Mouse (Mus musculus): ENCODE measurements around the gene Pecr.

The Pecr gene

DNA sequence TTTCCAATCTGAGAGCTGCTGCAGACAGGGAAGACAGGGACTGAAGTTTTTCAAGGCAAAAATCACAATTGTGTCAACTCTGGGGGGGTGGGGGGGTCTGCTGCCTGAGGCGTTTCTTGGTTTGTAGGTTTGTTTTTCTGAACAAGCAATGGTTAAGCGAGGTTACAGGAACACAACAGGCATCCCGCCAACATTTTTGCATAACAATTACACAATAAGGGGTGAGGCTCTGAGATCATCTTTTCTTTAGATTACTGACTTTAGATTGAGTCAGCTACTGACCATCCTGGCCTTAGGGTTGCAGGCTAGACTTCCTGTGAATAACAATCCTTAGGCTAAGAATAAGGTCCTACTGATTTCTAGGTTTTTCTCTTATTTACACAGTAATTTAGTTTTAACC is 55.1 kb downstream of the Pecr start:
- DNase-seq, result no peak

DNA sequence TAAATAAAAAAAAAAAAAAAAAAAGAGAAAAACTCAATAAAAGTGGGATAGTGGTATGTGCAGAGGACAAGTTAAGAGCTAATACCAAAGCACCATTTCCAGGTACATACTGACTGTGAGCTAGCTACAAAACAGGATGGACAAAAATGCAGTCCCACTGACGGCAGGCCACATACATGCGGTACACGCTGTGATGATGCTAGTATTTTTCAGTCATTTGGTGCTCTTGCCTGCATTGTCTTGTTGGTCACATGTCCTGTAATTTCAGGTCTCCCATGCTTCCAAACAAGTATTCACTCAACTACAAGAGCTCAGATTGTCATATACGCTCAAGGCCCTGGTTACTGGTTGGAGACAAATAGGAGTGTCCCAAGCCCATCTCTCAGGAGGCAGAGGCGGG is 56.6 kb downstream of the Pecr start:
- DNase-seq, result no peak

DNA sequence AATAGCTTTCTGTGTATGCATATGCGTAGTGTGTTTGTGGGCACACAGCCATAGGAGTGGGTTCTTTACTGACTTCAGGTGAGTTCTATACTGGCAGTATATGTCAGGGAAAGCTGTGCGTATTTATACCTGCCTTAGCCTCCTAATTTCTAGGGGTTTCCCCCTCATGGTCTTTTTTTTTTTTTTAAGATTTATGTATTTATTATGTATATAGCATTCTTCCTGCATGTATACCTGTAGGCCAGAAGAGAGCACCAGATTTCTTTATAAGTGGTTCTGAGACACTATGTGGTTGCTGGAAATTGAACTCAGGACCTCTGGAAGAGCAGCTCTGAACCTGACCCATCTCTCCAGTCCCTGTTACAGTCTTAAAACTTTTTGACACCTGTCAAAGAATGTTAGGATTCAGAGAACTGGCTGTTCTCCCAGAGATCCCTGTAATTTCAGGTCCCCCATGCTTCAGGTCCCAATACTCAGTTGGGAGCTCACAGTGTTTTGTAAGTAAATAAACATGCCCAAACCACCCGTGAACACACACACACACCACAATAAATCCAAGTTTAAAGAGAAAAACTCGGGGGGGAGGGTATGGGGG is 57.1 kb downstream of the Pecr start:
- no peak for DNase-seq

DNA sequence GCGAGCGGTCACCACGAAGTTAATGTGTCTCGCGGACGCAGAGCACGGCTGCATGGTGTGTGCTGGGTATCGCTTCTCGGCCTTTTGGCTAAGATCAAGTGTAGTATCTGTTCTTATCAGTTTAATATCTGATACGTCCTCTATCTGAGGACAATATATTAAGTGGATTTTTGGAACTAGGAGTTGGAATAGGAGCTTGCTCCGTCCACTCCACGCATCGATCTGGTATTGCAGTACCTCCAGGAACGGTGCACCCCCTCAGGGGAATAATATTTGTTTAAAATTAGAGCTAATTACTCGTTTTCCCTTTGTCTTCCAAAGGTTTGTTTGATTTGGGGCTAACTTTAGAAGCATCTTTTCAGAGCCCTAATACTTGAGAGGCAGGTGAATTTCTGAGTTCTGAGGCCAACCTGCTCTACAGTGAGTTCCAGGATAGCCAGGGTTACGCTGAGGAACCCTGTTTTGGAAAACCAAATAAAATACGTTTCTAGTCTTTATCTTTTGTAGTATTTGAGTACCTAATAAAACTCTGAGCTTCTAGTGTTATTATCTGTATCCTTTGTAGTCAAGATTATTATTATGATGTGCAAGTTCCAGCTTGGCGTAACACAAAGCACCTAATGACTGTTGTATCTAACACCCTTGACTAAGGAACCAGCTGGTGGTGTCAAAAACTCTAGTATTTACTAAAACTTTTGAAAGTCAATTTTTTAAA is 57.8 kb downstream of the Pecr start:
- DNase-seq, result peak; percentile 41

DNA sequence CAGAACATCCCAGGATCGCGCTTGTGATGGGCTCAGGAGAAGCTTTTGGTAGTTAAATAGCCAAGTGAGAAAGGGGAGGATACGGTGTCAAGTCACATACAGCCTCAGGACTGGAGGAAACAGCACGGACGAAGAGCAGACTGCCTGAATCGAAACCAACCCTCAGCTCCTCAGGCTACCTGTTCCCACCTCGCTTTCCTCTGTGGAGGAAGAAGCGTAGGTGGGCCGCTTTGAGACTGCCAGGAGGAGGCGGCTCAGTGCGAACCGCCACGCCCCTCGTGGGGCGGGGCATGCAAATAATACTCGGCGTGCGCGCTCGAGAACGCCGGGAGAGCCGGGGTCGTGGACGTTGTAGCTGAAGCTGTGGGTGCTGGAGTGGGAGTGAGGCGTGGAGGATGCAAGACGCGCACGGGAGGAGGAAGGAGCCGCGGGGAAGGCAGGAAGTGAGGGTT is 58.4 kb downstream of the Pecr start:
- DNase-seq, result peak; percentile 90

DNA sequence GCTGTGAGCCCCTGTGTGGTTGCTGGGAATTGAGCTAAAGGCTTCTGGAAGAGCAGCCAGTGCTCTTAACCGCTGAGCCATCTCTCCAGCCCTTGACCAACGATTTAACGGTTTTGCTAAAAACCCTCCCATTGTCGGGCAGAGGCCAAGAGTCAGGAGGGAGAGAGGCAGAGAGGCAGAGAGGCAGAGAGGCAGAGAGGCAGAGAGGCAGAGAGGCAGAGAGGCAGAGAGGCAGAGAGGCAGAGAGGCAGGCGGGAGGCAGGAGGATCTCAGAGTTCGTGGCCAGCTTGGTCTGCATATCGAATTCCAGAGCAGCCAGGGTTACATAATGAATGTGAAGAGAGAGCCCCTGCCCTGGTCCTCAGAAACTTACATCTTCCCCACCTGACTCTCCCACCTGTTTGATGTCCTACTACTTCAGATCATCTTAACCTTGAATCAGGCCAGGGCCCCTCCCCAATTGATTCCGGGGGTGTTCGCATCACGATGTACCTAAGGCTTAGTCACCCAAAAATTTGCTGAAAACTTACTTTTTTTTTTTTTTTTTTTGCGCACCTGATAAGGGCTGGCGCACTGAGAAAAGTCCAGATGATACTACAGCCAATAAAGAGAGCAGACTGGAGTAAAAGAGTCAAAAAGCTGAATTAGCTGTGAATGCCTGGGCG is 58.9 kb downstream of the Pecr start:
- DNase-seq, result peak; percentile 67

DNA sequence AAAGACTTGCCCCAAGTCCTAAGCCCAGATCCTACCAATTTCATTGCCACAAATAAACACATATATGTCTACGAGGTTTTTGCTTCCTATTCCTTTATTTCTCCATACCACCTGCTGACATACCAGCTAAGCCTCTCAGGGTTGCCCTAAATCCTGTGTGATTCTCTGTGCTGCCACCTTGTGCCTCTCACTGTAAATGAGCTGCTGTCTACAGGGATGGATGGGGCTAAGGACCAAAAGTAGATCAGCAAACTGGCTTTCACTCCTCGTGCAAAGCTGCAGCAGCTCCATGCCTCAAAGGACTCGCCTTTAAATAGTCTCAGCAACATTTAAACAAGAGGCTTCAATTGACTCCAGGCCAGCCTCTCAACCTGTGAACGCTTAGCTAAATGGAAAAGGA is 64.1 kb downstream of the Pecr start:
- DNase-seq, result peak; percentile 80

DNA sequence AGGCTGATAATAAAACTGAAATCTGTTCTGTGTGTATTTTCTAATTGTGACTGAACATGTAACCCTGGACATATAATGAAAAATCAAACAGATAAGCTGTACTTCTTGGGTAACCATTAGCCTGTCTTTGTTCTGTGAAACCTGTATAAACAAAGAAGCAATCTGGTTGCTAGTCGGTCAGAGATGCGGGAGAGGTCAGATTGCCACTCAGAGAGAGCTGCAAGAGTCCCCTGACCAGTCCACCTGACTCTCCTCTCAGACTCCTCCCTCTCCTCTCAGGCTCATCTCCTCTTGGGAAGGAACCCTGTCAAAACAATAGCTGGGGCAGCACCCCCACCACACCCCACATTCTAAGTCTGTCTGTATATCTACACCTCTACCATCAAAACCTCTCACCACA is 65.0 kb downstream of the Pecr start:
- no peak for DNase-seq

DNA sequence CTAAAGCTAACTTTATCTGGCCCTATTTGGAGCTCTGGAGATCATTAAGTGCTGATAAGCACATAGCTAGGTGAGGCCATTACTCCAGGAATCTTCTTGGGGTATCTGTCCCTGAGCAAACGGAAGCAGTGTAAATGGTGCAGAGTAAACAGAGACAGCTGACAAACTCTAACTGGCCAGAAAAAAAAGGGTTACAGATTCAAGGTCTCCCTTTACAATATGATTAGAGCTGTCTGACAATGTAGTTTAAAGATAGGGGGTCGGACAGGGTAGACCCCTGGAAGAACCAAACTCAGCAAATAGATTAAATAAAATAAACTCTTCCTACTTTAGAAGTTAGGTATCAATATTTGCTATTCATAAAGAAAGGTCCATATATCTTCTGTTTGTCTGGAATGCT is 65.5 kb downstream of the Pecr start:
- no peak for DNase-seq

DNA sequence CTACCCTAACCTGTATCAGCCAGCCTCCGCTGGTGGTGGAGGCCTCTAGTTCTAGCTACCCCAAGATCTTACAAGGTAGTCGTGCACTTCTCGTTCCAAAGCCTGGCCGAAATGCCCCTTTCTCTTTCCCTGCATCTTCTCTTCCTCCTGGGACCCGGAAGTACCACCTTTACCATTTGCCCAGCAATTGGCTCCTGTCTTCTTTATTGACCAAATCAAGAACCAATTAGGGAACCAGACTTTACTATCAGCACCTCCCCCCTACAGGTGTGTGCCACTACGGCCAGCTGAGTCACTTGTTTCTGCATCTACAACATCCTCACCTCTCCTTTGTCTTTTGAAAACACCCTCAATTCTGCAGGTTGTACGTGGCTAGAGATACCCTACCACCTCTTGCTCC is 67.4 kb downstream of the Pecr start:
- no peak for DNase-seq

DNA sequence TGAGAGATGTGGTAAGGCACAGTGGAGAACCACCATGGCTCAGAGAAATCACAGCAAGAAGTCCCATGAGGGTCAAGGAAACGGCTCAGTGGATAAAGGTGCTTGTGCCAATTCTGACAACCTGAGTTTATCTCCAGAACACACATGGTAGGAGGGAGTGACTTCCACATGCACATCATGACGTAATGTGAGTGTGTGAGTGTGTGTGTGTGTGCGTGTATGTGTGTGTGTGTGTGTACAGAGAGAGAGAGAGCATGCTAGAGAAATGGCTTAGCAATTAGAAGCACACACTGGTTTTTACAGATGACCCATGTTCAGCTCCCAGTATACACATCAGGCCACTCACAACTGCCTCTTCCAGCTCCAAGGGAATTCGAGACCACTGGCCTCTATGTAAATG is 68.9 kb downstream of the Pecr start:
- no peak for DNase-seq

DNA sequence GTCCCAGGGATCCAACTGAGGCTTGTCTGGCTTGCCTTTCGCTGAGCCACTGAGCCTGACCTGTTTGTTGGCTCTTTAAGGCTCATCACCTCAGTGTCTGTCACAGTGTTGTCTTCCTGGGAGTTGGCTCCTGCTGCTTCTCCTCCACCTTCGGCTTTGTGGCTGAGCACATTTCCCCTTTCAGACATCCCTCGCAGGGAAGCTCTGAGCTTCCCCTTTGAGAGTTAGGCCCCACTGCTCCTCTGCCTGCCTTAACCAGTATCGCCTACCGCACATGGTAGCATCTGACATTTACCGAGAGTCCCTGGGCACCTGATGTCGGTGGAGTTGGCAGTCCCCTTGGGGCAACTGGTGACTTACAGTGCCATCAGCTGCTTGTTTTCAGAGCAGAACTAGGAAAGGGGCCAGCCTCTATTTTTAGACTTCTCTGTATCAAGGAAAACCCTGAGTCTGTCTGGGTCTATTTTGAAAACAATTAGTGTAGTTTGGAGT is 69.6 kb downstream of the Pecr start:
- DNase-seq, result peak; percentile 84

DNA sequence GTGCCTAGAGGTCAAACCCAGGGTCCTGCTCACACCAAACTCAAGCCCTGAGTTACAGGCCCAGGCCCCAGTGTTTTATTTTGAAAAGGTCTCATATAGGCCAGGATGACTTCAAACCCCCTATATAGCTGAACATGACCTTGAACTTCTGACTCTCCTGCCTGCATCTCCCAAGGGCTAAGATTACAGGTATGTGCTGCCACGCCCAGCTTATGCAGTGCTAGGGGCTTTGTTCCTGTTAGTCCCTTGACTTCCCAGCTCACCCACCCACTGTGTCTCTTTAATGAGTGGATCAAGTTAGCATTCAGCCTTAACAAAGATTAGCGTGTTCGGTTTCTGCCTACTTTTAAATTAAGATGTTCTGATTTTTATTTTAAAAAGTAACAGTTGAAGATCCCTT is 70.2 kb downstream of the Pecr start:
- DNase-seq, result no peak

DNA sequence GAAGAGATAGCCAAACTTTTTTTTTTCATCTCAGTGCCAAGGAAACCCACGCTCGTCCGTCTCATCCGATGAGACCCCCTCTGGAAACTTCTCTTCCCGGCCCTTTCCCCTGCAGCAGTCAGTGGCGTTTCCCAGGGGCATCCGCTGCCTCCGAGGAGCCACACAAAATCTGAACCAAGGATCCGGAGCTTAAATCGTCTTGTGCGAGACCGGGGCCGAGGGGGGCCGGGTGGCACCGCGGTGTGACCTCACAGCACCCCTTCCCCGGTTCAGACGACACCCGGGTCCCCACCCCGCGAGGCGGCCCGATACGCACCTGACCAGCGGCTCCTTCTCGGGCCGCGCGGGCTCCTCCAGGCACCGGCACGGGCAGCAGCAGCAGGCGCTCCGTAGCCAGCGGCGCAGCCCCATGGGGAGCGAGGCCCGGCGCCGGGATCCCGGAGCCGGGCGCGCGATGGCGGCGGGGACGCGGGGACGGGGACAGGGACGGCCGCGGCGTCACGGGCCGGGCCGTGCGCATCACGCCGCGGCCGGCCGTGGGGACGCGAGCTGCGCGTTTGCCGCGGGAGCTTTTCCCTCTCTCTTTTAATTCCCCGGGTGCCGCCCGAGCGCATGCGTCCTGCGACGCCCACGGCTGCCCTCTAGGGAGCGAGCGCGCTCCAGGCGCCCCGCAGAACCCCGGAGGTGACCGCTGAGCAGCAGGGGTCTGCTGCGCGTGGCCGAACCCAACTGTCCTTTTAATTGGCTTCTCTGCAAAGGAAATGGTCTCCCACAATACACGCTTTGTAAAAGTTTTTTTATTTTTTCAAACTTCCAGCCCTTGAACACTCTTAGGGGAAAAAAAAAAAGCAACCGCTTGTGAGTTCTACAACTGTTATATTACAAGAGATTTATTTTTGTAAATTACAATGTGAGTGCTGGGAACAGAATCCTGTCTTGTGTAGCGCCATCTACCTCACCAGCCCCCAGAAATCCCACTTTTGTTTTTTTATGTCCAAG is 72.1 kb downstream of the Pecr start, which contains the start of gene Mreg:
Mreg (minus strand) TSS at position 607 of the 999 bp plus-strand sequence.
- DNase-seq, result peak; percentile 80

DNA sequence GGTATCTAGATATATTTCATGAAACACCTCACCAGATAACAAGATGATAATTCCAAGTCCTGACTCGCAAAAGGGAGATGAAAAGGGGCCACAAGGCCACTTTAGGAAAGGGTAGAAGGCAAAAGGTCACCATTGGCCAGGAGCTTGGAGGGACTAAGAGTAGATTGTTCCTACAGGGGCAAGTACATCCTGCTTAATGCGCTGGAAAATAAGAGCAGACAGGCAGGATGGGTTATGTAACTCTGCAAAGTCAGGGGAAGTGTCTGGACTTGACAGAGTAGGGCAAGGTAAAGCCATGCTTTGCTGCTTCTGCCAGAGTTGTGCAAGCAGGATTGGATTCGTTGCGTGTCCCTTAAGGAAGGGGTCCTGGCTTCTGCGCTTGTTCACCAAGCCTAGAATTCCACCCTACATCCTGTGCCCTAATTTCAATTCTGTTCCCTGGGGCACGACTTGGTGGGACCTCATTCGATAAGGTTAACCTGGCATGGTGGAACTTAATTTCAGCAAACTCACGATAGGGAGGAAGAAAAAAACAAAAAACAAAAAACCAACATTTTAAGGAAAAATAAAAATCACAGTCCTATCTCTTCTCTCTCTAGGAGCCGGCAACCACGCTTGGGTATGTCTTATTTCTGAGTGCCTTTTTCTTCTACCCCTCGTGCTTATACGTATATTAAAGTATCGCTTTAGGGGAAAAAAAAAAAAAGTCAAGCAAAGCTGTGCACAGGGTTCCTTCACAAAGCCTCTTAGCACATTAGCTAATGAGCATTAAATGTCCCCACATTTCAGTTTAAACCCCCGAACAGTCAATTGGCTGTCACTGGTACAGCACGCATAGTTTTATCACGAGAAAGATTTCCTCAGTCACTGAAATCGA is 73.1 kb downstream of the Pecr start:
- DNase-seq, result peak; percentile 69
